Mouse (Mus musculus): Measurements from ENCODE around the gene Dapk1. TPM values are rescaled to one million over a fixed set of nuclear protein-coding genes. Genes with fewer than 3 reads are reported as not detected.
A peak's percentile ranks its signal among the peaks of the same experiment; 100 is the strongest.

The Dapk1 gene
- total and polyA plus RNA-seq, 3 experiments, result 15.5 to 25.8 (median 18.9) TPM

DNA sequence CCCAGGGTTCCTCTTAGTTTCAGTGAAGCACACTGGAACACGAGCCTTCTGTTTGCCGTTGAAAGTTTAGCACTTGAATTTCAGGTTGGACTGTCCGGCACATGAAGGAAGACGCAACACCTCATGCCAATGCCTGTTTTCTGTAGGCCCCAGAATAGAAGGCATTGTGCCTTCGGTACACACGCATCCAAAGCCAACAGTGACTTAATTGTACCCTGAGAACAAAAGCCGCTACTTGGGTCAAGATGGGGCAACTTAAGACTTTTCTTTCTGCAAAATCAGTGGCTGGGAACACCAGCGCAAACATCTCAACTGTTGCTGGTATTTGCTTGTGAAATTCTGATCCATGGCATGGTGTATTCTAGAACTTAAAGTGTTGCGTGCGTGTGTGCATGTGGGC lies 63.1 kb downstream of the Dapk1 start:
- DNase-seq, result no peak

DNA sequence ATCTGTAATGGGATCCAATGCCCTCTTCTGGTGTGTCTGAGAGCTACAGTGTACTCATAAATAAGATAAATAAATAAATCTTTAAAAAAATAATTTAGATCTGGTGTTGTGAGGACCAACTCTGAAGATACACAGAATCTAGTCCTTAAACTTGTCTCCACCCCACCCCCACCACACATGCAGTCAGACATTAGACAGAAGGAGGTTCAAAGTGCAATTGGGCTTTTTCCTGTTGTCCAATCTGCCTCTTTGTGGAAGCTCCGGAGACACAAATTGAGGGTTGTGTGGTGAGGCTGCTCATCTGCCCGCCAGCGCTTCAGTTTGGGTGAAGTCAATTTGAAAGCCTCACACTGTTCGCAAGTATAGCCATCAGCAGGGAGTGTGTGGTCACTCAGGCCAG lies 63.7 kb downstream of the Dapk1 start:
- DNase-seq, result no peak

DNA sequence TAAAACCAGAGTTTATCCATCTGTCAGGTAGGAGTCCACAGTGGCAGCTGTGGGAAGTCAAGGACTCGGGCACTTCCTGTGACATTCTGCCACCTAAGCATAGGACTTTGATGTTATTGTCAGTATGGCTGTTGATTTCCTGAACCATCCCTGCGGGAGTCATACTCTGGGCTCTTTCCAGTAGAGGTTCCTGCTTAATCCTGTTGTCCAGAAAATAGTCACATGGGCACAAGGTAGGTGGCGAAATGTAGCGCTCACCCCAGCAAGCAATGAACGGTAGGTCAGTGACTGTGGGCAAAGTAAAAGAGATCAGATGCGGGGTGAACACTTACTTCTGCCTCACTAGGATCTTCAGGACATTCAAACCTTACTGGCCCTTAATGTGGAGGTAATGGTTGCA lies 66.3 kb downstream of the Dapk1 start:
- no peak for DNase-seq

DNA sequence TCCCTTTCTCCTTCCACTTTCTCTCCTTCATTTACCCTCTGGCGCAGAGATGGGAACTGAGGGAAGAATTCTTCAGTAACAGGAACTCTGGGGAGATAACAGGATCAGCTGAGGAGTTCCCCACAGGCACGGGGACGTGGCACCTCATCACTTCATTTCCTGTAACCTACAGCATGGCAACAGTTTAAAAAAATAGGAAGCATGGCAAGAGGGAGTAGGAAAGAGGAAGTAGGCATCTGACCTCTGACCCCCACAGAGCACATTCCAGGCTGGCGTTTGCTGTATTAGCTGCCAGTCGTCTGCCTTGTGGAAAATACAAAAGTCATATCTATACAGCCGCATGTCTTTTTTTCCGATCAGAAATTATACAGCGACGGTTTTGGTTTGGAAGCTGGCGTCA lies 68.9 kb downstream of the Dapk1 start:
- DNase-seq, result peak; percentile 22

GRCm38 (mm10) chr13:60671235-60671634 lies 69.5 kb downstream of the Dapk1 start:
- no peak for DNase-seq

DNA sequence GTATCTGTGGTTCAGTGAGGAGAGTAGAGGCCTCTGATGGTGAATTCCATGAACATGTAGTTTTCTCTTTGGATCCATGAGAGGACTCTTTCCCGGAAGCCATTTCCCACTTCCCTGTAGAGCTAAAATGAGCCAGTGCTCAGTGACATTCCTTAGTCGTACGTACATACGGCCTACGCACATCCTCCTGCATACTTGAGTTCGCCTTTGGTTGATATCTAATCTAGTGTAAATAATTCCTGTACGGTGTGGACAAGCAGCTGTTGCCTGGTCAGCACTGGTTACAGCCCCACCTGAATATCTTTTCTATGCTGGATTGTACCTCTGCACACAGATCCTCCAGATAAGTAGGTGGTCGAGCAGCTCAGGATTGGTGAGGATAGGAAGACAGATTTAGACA lies 70.5 kb downstream of the Dapk1 start:
- DNase-seq, result no peak

- DNase-seq, result no peak
Measured at GRCm38 (mm10) chr13:60672882-60673675, 71.3 kb downstream of the Dapk1 start.

GRCm38 (mm10) chr13:60674301-60674700 lies 72.6 kb downstream of the Dapk1 start:
- DNase-seq, result no peak

GRCm38 (mm10) chr13:60674911-60675310 lies 73.2 kb downstream of the Dapk1 start:
- no peak for DNase-seq

DNA sequence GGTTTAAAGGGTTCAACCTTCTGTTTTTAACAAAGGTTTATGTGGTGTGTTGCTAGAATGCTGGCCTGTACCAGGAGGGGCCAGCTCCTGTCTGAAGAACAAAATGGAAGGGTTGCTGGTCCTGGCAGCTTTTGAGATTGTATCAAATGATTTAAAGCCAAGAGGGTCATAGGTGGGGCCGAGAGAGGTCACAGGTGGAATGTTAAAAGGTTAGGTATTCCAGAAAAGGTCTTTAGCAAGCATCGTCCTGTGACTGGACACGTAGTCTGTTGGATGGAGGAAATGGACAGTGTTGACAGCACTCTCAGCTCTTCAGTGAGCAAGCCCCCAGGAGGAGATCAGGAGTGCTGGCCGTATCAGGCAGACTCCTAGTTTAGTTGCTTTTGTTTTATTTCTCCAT lies 73.7 kb downstream of the Dapk1 start:
- DNase-seq, result no peak

DNA sequence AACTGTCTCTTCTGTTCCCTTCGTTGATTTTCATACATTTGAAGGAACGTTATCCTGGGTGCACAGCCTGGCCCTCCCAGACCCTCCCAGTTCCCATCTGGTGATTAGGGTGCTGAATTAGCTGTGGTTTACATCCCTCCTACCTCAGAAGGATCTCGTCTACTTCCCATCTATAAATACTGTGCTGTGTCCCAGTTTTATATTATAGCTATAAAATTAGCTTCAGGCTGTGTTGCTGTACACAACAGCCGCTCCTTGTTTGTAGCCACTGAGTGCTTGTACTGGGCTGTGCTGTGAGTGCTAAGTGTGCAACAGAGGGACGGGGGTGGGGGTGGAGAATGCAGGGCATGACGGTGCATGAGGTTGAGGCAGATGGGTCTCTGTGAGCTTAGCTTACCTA lies 77.2 kb downstream of the Dapk1 start:
- no peak for DNase-seq

- peak; percentile 59 for DNase-seq
Measured at GRCm38 (mm10) chr13:60682714-60683695, 81.3 kb downstream of the Dapk1 start.

DNA sequence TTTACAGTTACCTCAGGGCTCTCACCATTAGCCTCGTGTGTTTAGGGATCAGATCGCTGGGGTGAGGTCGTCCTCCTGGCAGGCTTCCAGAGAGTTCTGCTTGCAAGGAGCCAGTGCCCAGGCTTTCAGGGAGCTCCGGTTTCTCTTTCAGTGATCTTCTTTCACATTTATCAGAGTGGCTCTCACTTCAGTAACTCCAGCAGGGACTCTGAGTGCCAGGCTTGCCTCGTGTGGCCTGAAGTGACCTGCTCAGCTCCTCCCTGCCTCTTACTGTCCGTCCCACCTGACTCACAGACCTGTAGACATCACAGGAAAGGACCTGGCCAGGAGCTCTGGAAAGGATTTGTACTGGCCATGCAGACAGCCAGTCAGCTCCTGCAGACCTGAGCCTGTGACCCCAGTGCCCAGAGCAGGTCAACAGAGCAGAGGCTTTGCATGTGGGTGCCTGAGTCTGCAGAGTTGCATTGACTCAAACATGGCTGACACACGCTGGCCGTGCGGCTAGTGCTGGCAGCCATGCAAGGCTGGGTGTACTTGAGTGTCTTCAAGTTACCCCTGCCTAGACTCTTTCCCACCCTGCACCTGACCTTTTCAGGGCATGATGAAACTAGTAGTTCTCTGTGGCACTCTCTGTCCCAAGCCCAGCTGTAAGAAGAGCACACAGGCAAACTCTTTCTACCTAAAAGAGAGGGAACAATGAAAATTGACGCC lies 82.5 kb downstream of the Dapk1 start:
- no peak for DNase-seq

- DNase-seq, result no peak
Measured at GRCm38 (mm10) chr13:60684806-60685205, 83.1 kb downstream of the Dapk1 start.

DNA sequence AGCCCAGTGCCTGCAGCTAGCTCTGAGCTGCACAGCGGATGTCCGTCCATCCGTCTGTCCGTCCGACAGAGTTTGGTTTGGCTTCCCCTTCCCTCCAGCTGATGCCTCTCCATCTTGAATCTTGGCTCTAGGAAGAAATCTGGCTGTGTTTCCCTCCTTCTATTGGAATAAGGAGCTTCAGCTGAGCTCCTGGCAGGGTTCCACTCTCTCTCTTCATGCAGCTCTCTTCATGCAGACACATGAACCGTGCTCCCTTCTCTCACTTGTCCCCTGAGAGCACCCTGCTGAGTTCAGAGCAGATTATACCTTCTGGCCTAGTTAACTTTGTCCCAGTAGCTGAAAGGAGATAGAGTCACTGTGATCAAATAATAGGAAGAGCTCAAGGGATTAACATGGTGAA lies 83.5 kb downstream of the Dapk1 start:
- DNase-seq, result no peak

DNA sequence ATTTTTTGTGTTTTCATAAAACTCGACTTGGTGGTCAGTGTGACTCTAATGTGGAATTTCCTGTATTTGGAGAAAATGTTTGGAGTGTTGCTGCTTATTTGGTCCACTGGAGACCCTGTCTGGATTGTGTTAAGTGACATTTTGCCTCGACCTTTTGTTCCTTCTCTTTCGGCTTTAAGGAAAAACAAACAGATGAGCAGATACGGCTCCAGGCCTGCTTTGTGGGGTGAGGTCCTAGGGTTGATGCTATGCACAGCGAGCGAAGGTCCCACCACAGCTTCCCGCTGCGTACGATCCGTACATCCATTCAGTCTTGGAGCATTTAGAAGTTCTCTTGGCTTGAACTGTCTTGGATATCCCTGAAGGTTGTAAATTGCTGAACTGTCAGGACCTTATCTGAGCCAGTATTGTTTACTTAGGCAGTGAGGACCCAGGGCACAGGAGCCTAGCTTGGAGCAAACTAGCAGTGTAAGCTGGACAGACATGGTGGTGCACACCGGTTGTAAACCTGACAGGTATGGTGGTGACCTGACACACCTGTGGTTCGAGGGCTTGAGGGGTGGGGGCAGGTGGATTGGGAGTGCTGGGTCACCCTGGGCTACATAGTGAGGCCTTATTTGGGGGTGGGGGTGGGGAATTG lies 84.4 kb downstream of the Dapk1 start:
- DNase-seq, result no peak

DNA sequence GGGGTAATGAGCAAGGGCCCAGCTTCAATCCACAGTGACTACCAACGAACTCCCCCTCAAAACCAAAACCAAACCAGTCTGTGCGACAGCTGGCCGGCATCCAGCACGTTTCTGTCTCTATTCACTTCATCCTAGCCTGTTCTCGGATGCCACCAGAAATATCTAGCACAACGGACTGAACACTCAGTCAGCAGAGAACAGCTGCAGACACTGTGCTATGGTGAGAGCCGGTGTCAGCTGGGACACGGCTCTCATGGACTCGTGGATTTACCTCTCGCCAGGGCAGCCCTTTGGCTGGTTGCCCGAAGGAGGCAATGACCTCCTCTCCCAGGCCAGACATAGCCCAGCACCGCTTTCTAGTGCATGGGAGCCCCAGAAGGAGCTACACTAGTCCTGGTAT lies 85.2 kb downstream of the Dapk1 start:
- no peak for DNase-seq

DNA sequence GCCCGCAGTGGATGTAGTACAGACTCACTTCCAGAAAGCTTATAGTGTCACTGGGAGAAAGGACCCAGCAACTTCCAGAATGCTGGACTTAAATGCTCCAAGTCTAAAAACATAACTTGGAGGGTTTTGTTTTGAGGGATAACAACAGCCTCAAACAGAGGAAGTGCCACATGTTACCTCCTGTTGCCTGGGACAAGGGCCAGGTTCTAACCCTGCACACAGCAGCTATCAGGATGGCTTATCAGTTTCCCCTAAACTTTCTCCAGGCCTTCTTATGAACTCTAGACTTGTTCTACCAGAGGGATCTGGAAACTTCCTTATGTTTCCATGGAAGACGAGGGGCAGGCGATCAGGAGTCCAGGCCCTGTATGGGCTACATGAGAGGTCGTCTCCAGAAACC lies 85.7 kb downstream of the Dapk1 start:
- no peak for DNase-seq

DNA sequence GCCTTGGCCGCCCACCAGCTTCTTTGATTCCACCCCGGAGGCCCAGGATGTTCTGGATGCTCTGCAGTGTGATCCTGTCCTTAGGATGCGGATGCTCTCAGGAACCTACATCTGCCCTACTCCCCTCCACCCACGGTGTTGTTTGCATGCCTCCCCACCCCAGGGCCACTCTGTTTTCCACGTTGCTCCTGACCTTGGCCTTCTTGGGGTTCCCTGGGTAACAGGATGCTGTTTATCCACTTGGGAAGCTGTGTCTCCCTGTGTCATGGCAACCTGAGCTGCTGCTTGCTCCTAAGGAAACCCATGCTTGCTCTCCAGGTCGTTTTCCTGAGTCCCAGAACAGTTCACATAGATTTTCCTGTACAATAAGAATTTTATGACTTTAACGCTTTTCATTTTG lies 86.1 kb downstream of the Dapk1 start:
- DNase-seq, result no peak

- no peak for DNase-seq
Measured at GRCm38 (mm10) chr13:60690921-60691320, 89.2 kb downstream of the Dapk1 start.

DNA sequence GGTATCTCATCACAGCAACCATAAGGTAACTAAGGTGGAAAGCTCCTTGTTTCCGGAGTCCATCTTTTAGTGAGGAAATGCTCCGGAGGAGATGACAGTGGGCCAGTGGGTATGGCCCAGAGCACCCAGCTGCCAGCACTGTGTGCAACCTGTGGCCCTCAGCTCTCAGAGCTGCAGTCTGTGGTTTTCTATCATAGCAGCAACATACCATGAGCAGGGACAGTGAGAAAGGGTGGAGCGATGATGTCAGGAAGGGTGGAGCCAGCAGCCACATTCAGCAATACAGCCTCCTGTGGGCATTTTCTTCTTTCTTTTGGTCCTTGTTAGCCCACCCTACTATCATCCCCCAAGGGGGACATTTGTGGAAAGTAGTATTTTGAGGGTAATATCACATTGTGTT lies 90.2 kb downstream of the Dapk1 start:
- DNase-seq, result no peak
